Mouse (Mus musculus) forebrain, embryonic 16.5 days (tissue): ENCODE data around the gene Pitpnm2. TPM values are rescaled to one million over a fixed set of nuclear protein-coding genes. Genes with fewer than 3 reads are reported as not detected.

Experiments
- polyA plus RNA-seq: library from polyadenylated mRNA; unstranded; fragments of >200 nt; fragmentation: Nextera tagmentation; extraction: Ambion mirVana; gene quantifications from 2 replicates; pipeline ENCODE4 v1.2.1, GENCODE M21; 2015

Gene Pitpnm2
- polyA plus RNA-seq, 1 experiment from 2014 or later, result 14.4 TPM

Other genes starting within 250 kb of the Pitpnm2 start
- 104 and 112 TPM in 2 replicates for gene Vps37b, start 217.5 kb downstream of the Pitpnm2 start, polyA plus RNA-seq
- 11.3 and 13.4 TPM in 2 replicates for gene Abcb9, start 154.0 kb downstream of the Pitpnm2 start, polyA plus RNA-seq
- gene Ogfod2, start 137.5 kb downstream of the Pitpnm2 start, polyA plus RNA-seq, result 37.4 and 38.6 TPM in 2 replicates
- 66.1 and 71.0 TPM in 2 replicates for gene Arl6ip4, start 133.7 kb downstream of the Pitpnm2 start, polyA plus RNA-seq
- gene Mphosph9, start 78.2 kb upstream of the Pitpnm2 start, polyA plus RNA-seq, result 17.0 and 17.1 TPM in 2 replicates
- 17.4 and 18.8 TPM in 2 replicates for gene 2810006K23Rik, start 78.3 kb upstream of the Pitpnm2 start, polyA plus RNA-seq
- 60.5 and 74.2 TPM in 2 replicates for gene Cdk2ap1, start 113.3 kb upstream of the Pitpnm2 start, polyA plus RNA-seq
- gene Sbno1, start 176.2 kb upstream of the Pitpnm2 start, polyA plus RNA-seq, result 109 and 110 TPM in 2 replicates
- gene Kmt5a, start 190.2 kb upstream of the Pitpnm2 start, polyA plus RNA-seq, result 21.5 and 21.9 TPM in 2 replicates
- gene Rilpl2, start 228.6 kb upstream of the Pitpnm2 start, polyA plus RNA-seq, result 26.4 and 28.0 TPM in 2 replicates
- 21.8 and 25.1 TPM in 2 replicates for gene Snrnp35, start 233.4 kb upstream of the Pitpnm2 start, polyA plus RNA-seq